In the genomic region with DNA sequence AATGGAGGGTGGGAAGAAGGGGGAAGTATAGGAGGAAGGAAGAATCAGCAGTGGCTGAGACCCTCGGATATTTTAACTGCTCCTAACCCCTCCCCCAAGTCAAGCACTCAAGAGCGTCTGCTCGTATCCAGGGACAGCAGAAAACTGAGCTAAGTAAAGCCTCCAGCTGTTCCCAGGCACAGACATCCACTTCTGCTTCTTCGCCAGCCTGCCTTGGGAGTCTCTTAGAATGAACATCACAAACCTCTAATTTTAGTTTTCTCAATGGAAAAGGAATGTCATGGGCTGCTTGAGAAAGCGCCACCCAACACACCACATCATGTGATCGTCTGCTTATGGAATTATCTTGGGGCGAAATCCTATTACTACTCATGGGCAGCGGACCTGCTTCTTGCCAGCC, we compare ENCODE assay signal across 23 mouse cellular contexts.
DNase-seq lines count a peak whose midpoint lies in the region; ATAC-seq lines count a peak whose summit lies in the region.
"Had no signal": no experiment of that assay in that cellular context is flagged by ENCODE, and none has a peak within 500 bp of the region (broad histone marks: within the 10 kb centered on the region; RNA-seq: fewer than 3 reads in every experiment).

No protein-coding gene starts in this region.

- no peaks in the 10 kb centered on the region for H3K27me3 ChIP-seq in embryonic facial prominence, embryonic 14.5 days (replicated peaks; ENCODE audit: control insufficient read depth, insufficient read depth, low read length)
- H3K27me3 ChIP-seq in embryonic facial prominence, embryonic 10.5 days (replicated peaks; ENCODE audit: low read depth, poor library complexity, severe bottlenecking), result no peaks in the 10 kb centered on the region
- no peaks in the 10 kb centered on the region for H3K27me3 ChIP-seq in midbrain, embryonic 13.5 days
- H3K27me3 ChIP-seq: forebrain, embryonic 13.5 days; hindbrain, embryonic 12.5 days; hindbrain, embryonic 15.5 days had no signal

- intact Hi-C loops in left cerebral cortex, postnatal 14 days (cut with DNase I), result loop anchor here (5.0 kb wide), 1 partner anchor 81 kb away; no protein-coding TSS in a partner anchor

- H3K27ac ChIP-seq in embryonic facial prominence, embryonic 14.5 days (replicated peaks; ENCODE audit: low read depth, low read length), result no peak overlapping the region
- no peak overlapping the region for H3K27ac ChIP-seq in embryonic facial prominence, embryonic 10.5 days (replicated peaks)
- H3K27ac ChIP-seq in midbrain, embryonic 13.5 days, result no peak overlapping the region
- H3K27ac ChIP-seq: embryonic facial prominence, embryonic 13.5 days; forebrain, embryonic 10.5 days; forebrain, embryonic 13.5 days; gastrocnemius, adult 2 months; hindbrain, embryonic 12.5 days; hindbrain, embryonic 15.5 days had no signal

- DNase-seq in embryonic facial prominence, embryonic 14.5 days (ENCODE audit: low spot score), result peak; percentile 16
- DNase-seq in embryonic facial prominence, embryonic 10.5 days (ENCODE audit: low spot score), result no peak
- DNase-seq in left cerebral cortex, postnatal 14 days (ENCODE audit: low spot score in 2 of 2), result peak; percentile 18 to 52
- no peak for DNase-seq in left cerebral cortex, adult 18-20 months (ENCODE audit: low spot score in 2 of 2)
- DNase-seq in retina, postnatal 1 day, result peak; percentile 8
- DNase-seq in retina, embryonic 14.5 days (ENCODE audit: low spot score), result no peak
- DNase-seq: adrenal gland, adult 8-10 months; adrenal gland, postnatal 25 days; cerebellum, adult 11 months; cerebellum, adult 2 months; cerebellum, adult 9-11 months; cerebellum, postnatal 25 days; gastrocnemius, adult 2 months; gastrocnemius, postnatal 14 days; heart, adult 11 months had no signal

- no peak overlapping the region for H3K9ac ChIP-seq in embryonic facial prominence, embryonic 14.5 days (ENCODE audit: low read depth, low read length)
- no peak overlapping the region for H3K9ac ChIP-seq in midbrain, embryonic 13.5 days (replicated peaks)
- H3K9ac ChIP-seq: embryonic facial prominence, embryonic 13.5 days; forebrain, embryonic 13.5 days; hindbrain, embryonic 12.5 days; hindbrain, embryonic 15.5 days had no signal

- ATAC-seq in embryonic facial prominence, embryonic 14.5 days (ENCODE audit: low read depth), result no peak
- no peak for ATAC-seq in midbrain, embryonic 13.5 days
- ATAC-seq: activated CD4-positive, CD25-positive, alpha-beta regulatory T cell, adult 4 months; forebrain, embryonic 13.5 days had no signal

- WGBS in embryonic facial prominence, embryonic 14.5 days, result 49% methylated on average over 8 of the region's 8 CpGs
- 69% methylated on average over 8 of the region's 8 CpGs for WGBS in embryonic facial prominence, embryonic 10.5 days
- 64% methylated on average over 8 of the region's 8 CpGs for WGBS in midbrain, embryonic 13.5 days

- no peaks in the 10 kb centered on the region for H3K36me3 ChIP-seq in embryonic facial prominence, embryonic 14.5 days (ENCODE audit: control insufficient read depth, insufficient read depth, low read length)
- H3K36me3 ChIP-seq in embryonic facial prominence, embryonic 10.5 days (replicated peaks), result no peaks in the 10 kb centered on the region
- H3K36me3 ChIP-seq in midbrain, embryonic 13.5 days, result no peaks in the 10 kb centered on the region
- H3K36me3 ChIP-seq: embryonic facial prominence, embryonic 13.5 days; forebrain, embryonic 10.5 days; hindbrain, embryonic 12.5 days; hindbrain, embryonic 15.5 days had no signal

- H3K4me2 ChIP-seq in embryonic facial prominence, embryonic 14.5 days (ENCODE audit: low read depth, low read length), result no peak overlapping the region
- no peak overlapping the region for H3K4me2 ChIP-seq in midbrain, embryonic 13.5 days (replicated peaks)
- H3K4me2 ChIP-seq: embryonic facial prominence, embryonic 13.5 days; forebrain, embryonic 13.5 days; heart, embryonic 11.5 days; hindbrain, embryonic 12.5 days; hindbrain, embryonic 15.5 days had no signal

- no peak overlapping the region for H3K4me3 ChIP-seq in embryonic facial prominence, embryonic 14.5 days (ENCODE audit: low read depth, low read length)
- no peak overlapping the region for H3K4me3 ChIP-seq in embryonic facial prominence, embryonic 10.5 days
- H3K4me3 ChIP-seq in midbrain, embryonic 13.5 days (replicated peaks), result no peak overlapping the region
- H3K4me3 ChIP-seq: embryonic facial prominence, embryonic 13.5 days; forebrain, embryonic 10.5 days; forebrain, embryonic 13.5 days; gastrocnemius, adult 2 months; hindbrain, embryonic 12.5 days; hindbrain, embryonic 15.5 days had no signal

- H3K9me3 ChIP-seq in embryonic facial prominence, embryonic 14.5 days (ENCODE audit: control insufficient read depth, low read length), result no peaks in the 10 kb centered on the region
- no peaks in the 10 kb centered on the region for H3K9me3 ChIP-seq in embryonic facial prominence, embryonic 10.5 days
- H3K9me3 ChIP-seq in midbrain, embryonic 13.5 days, result no peaks in the 10 kb centered on the region
- H3K9me3 ChIP-seq: embryonic facial prominence, embryonic 13.5 days; forebrain, embryonic 10.5 days; forebrain, embryonic 13.5 days; hindbrain, embryonic 12.5 days; hindbrain, embryonic 15.5 days had no signal

- H3K4me1 ChIP-seq in embryonic facial prominence, embryonic 14.5 days (ENCODE audit: control insufficient read depth, insufficient read depth, low read length), result no peaks in the 10 kb centered on the region
- no peaks in the 10 kb centered on the region for H3K4me1 ChIP-seq in embryonic facial prominence, embryonic 10.5 days
- no peaks in the 10 kb centered on the region for H3K4me1 ChIP-seq in midbrain, embryonic 13.5 days (replicated peaks)
- H3K4me1 ChIP-seq: embryonic facial prominence, embryonic 13.5 days; forebrain, embryonic 10.5 days; forebrain, embryonic 13.5 days; hindbrain, embryonic 12.5 days; hindbrain, embryonic 15.5 days had no signal

Comparison
In these comparisons a context has a peak if more than half of its experiments do, and no peak if none do; other contexts are left out.
1. DNase-seq: peak in embryonic facial prominence, embryonic 14.5 days (single experiment), left cerebral cortex, postnatal 14 days (2 of 2) and retina, postnatal 1 day (single experiment); none in embryonic facial prominence, embryonic 10.5 days (single experiment), left cerebral cortex, adult 18-20 months (0 of 2) and retina, embryonic 14.5 days (single experiment).